Mouse (Mus musculus) right cerebral cortex, postnatal 36 days (tissue): Measurements from ENCODE around the gene 4933407L21Rik.
A peak's percentile ranks its signal among the peaks of the same experiment; 100 is the strongest.

Experiments
- DNase-seq, 2 experiments: peaks; one replicate each; pipeline ENCODE4 v3.0.0; 2022; ENCODE audit warnings: low spot score in 2 of 2, mixed read lengths in 1 of 2

4933407L21Rik gene

GRCm38 (mm10) chr1:85928057-85928687, at the start of gene 4933407L21Rik:
Gene 4933407L21Rik (plus strand): TSS chr1:85928483.
- DNase-seq, result peak; percentile 77 to 87

GRCm38 (mm10) chr1:85882003-85882402, 46.3 kb upstream of the 4933407L21Rik start:
- DNase-seq, result no peak

DNA sequence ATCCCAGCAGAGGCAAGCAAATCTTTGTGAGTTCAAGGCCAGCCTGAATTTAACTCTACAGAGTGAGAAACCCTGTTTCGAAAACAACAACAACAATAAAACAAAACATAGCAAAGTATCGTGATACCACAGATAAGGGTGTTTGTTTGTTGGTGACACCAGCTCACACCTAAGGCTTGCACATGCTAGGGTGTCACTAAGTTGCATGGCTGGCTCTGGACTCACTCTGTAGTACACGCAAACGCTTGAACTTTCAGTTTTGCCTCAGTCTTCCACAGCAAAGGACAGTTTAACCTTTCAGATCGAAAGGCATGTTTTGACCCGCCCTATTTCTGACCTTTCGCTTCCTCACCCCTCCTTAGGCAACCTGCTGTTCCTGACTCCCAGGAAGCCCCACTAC, 41.1 kb upstream of the 4933407L21Rik start:
- no peak for DNase-seq

GRCm38 (mm10) chr1:85894231-85894747, 34.0 kb upstream of the 4933407L21Rik start, which contains the start of gene Itm2c:
Gene Itm2c (plus strand): TSS chr1:85894281.
- DNase-seq, result peak; percentile 86 to 87

- no peak for DNase-seq
Measured at GRCm38 (mm10) chr1:85894748-85895360, 33.4 kb upstream of the 4933407L21Rik start.

DNA sequence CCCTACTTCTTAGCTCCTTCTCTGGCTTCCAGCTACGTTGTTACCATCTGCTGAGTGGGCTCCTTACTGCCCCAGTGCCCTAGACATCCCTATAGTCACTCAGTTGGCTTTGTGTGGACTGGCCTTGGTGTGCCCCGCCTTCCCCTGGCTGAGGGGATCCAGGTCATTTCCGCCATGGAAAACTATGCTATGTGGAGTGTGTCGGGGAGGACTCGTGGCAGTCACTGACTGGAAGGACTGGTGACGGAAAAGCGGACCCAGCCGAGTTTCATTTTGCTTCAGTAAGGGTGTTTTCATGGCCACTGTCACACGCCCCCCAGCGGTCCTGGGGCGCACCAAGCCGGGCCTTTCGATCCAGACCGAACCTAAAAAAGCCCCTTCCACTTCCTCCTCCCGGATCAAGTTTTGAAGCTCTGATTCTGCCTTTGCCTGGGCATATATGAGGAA, 32.9 kb upstream of the 4933407L21Rik start:
- peak in 1 of 2 experiments; percentile 65 for DNase-seq

GRCm38 (mm10) chr1:85896110-85896509, 32.2 kb upstream of the 4933407L21Rik start:
- no peak for DNase-seq

DNA sequence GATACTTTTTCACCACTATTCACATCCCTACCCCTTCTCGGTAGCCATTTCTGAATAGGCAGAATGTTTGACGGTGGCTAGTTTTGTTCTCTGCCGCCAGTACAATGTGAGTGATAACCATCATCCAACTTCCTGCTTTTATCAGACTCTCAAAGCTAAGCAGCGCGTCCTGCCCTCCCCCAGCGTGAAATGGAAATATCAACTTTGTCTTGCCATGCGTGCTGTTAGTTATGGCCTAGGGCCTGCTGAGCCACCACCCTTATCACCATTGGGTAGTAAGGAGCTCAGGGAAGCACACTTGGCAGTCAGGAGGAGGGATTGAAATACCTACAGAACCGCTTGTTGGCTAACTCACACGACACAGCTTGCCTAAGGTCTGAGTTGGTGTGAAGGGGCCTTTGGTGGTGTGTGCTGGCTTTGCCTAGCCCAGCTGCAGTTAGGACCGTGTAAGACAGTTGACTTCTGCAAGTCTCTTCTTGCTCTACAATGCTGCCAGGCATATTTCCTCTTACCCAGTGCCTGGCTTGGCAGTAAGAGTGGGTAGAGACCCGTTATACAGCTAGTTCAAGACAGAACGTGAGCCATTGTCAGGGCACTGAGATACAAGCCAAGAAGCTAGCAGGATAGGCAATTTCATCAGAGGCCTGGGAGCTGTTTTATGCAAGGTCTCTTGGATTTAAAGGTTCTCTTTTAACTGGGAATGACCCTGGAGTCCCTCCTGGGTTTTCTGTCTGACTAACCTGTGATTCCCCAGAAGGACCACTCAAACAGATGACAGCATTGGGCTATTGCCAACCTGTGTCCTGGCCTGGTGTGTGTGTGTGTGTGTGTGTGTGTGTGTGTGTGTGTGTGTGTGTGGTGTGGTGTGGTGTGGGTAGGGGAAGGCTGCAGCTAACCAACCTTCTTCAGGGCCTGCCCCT, 31.2 kb upstream of the 4933407L21Rik start:
- DNase-seq, result no peak

- no peak for DNase-seq
Measured at GRCm38 (mm10) chr1:85897901-85898760, 30.2 kb upstream of the 4933407L21Rik start.

DNA sequence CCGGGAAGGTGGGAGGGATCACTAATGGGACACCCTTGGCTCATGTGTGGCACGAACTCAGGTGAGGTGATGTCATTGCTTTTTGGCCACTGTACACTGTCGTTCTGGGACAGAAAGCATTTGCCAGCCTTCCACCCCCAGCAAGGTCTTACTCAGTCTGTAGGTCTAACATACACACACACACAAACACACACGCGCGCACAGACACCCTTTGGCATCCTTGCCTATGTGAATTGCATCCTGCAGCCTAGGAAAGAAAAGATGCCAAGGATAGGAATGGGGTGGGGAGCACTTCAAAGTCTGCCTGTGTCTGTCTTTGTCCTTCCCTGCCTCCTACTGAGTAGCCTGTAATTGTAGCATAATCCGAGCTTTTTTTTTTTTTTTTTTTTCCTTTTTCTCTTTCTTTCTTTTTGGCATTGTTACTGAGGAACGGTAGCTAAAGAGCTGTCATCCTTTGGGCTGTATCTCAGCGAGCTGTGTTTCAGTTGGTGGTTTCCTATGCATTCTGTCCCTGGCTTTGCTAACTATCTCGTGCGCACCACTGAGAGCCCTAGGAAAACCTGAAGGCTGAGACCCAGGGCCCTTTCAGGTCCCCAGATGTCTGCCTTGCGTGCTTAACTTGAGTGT, 29.4 kb upstream of the 4933407L21Rik start:
- no peak for DNase-seq

DNA sequence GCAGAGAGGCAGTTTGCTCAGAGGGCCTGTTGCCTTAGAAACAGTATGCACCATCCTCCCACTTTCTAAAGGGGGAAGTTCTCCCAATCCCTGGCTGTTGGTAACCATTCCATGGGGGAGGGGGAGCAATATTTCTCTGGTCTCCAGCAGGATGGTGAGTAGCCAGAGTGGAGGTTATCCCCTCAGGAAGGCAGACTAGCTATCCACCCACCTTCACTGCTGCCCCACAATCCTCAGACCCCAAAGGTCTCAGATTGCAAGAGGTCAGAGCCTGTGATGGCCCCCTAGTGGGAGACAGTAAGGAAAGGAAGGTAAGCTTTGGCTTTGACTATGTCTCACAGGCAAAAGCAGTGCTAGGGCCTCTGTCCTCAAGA, 28.9 kb upstream of the 4933407L21Rik start:
- no peak for DNase-seq

DNA sequence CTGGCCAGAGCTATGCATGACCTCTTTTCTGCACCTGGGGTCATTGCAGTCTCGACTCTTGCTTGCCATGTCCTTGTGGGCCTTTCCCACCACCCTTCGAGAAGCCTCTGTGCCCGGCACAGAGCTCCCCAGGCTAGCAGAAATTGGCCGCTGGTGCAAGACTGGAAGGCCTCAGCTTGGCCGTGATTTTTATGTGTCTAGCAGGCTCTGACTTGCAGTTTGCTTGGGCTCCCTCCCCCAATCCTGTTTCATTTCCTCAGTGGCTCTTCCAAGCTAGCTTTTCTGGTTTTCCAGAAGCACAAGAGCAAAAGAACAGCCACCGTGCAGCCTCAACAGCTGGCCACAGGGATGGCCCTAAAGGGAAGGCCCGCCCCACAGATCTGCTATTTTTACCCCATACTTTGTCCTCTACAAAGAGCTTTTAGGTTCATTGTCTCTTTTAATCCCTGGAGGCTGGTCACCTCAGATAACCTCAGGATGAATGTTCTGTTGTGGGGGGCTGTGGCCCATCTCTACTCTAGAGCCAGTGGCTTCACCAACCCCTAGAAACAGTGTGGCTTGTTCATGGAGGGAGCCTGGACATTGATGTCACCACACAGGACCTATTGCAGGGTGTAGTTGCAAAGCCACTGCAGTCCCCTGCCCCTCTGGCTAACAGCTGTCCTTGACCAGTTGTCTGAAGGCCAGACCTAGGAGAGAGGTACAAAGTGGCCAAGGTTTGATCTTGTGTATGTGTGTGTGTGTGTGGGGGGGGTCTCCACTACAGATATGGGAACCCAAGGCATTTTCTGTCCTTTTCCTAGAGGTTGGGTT, 27.6 kb upstream of the 4933407L21Rik start:
- DNase-seq, result no peak

GRCm38 (mm10) chr1:85901516-85902107, 26.7 kb upstream of the 4933407L21Rik start:
- no peak for DNase-seq

- no peak for DNase-seq
Measured at GRCm38 (mm10) chr1:85902108-85902561, 26.1 kb upstream of the 4933407L21Rik start.

- DNase-seq, result no peak
Measured at GRCm38 (mm10) chr1:85906892-85907291, 21.4 kb upstream of the 4933407L21Rik start.

GRCm38 (mm10) chr1:85908754-85909590, 19.3 kb upstream of the 4933407L21Rik start:
- no peak for DNase-seq

GRCm38 (mm10) chr1:85913078-85913755, 15.1 kb upstream of the 4933407L21Rik start:
- DNase-seq, result no peak

- DNase-seq, result no peak
Measured at GRCm38 (mm10) chr1:85915890-85916289, 12.4 kb upstream of the 4933407L21Rik start.
